ENCODE assay signal across 8 mouse cellular contexts in the genomic region with DNA sequence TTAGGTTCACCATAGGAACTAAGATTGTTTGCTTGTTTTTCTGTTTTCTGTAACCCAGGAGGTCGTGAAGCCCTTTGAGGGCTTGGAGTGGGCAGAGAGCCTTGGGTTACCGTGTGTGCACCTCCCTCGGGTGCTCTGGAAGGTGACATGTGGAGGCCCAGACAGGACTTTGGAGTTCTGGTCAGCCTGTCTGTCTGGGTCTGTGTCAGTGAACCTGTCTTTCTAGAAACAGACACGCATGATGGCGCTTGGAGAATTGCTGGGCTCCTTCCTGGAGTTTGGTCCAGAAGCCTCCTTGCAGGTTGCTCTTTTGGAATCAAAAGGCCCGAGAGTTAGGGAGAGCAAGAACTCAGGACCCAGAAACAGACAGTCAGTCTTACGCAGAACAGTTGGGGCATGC. TPM values are rescaled to one million over a fixed set of nuclear protein-coding genes. Genes with fewer than 3 reads are reported as not detected.
DNase-seq lines count a peak whose midpoint lies in the region; ATAC-seq and TF ChIP-seq lines count a peak whose summit lies in the region.

No protein-coding gene starts in this region.

- ATAC-seq in cerebellum, adult (ENCODE audit: insufficient number of reproducible peaks, low FRiP score, low TSS enrichment), result no peak
- no peak for ATAC-seq in limb, embryonic 14.5 days (ENCODE audit: low FRiP score, low read depth)
- no peak for ATAC-seq in stomach, postnatal 0 days (ENCODE audit: low FRiP score, low TSS enrichment)

- peak overlapping the region; percentile 43 for H3K9ac ChIP-seq in limb, embryonic 14.5 days (ENCODE audit: low read depth, low read length, severe bottlenecking)
- H3K9ac ChIP-seq in stomach, postnatal 0 days (ENCODE audit: low read length), result peak overlapping the region; percentile 58

- 77% methylated on average over 7 of the region's 7 CpGs for WGBS in hindbrain, embryonic 10.5 days
- WGBS in limb, embryonic 14.5 days, result 73% methylated on average over 7 of the region's 7 CpGs
- WGBS in stomach, postnatal 0 days, result 51% methylated on average over 7 of the region's 7 CpGs

- H3K9me3 ChIP-seq in hindbrain, embryonic 10.5 days, result no peaks in the 10 kb centered on the region
- H3K9me3 ChIP-seq in limb, embryonic 14.5 days (ENCODE audit: control insufficient read depth, low read length), result no peaks in the 10 kb centered on the region
- no peaks in the 10 kb centered on the region for H3K9me3 ChIP-seq in stomach, postnatal 0 days (ENCODE audit: control insufficient read depth, low read length)

- TF ChIP-seq CTCF in stomach, postnatal 0 days (IDR thresholded peaks at IDR 0.05; ENCODE audit: low read depth), result no peak

- peaks cover 50% of the 10 kb centered on the region for H3K4me1 ChIP-seq in hindbrain, embryonic 10.5 days (replicated peaks)
- peaks cover 32% of the 10 kb centered on the region for H3K4me1 ChIP-seq in limb, embryonic 14.5 days (ENCODE audit: control insufficient read depth, insufficient read depth, low read length)
- peaks cover 7% of the 10 kb centered on the region for H3K4me1 ChIP-seq in stomach, postnatal 0 days (replicated peaks; ENCODE audit: control insufficient read depth, insufficient read depth)

- H3K4me3 ChIP-seq in hindbrain, embryonic 10.5 days, result peak overlapping the region; percentile 91
- peak overlapping the region; percentile 73 for H3K4me3 ChIP-seq in limb, embryonic 14.5 days (replicated peaks; ENCODE audit: low read length)
- H3K4me3 ChIP-seq in stomach, postnatal 0 days (ENCODE audit: low read depth, low read length), result peak overlapping the region; percentile 33

- H3K4me2 ChIP-seq in limb, embryonic 14.5 days (replicated peaks; ENCODE audit: low read depth, low read length, severe bottlenecking), result peak overlapping the region; percentile 69
- H3K4me2 ChIP-seq in stomach, postnatal 0 days (replicated peaks; ENCODE audit: low read depth), result peak overlapping the region; percentile 67

- H3K27ac ChIP-seq in hindbrain, embryonic 10.5 days, result peak overlapping the region; percentile 96
- peak overlapping the region; percentile 88 for H3K27ac ChIP-seq in limb, embryonic 14.5 days (replicated peaks; ENCODE audit: low read depth, low read length)
- H3K27ac ChIP-seq in stomach, postnatal 0 days (replicated peaks), result peak overlapping the region; percentile 95

- H3K27me3 ChIP-seq in hindbrain, embryonic 10.5 days (ENCODE audit: insufficient read depth, poor library complexity, severe bottlenecking), result no peaks in the 10 kb centered on the region
- no peaks in the 10 kb centered on the region for H3K27me3 ChIP-seq in limb, embryonic 14.5 days (ENCODE audit: control insufficient read depth, insufficient read depth, low read length)
- H3K27me3 ChIP-seq in stomach, postnatal 0 days (ENCODE audit: control insufficient read depth, insufficient read depth, low read length), result no peaks in the 10 kb centered on the region

- peaks cover 78% of the 10 kb centered on the region for H3K36me3 ChIP-seq in hindbrain, embryonic 10.5 days
- H3K36me3 ChIP-seq in limb, embryonic 14.5 days (ENCODE audit: control insufficient read depth, insufficient read depth, low read length), result peaks cover 66% of the 10 kb centered on the region
- peaks cover 8% of the 10 kb centered on the region for H3K36me3 ChIP-seq in stomach, postnatal 0 days (ENCODE audit: control insufficient read depth, insufficient read depth, low read length)

- TF ChIP-seq POLR2A in limb, embryonic 14.5 days (IDR thresholded peaks at IDR 0.05; ENCODE audit: borderline replicate concordance, extremely low read depth, insufficient read depth, insufficient read length), result no peak

- peak; percentile 36 to 56 for DNase-seq in cerebellum, postnatal 10 days
- DNase-seq in ZHBTc4 (ENCODE audit: low read depth, low spot score), result peak; percentile 35
- DNase-seq in hindbrain, embryonic 10.5 days (ENCODE audit: low spot score), result peak; percentile 18
- DNase-seq in limb, embryonic 14.5 days (ENCODE audit: low spot score), result no peak
- peak; percentile 47 for DNase-seq in stomach, postnatal 0 days (ENCODE audit: low spot score)
- DNase-seq in retina, embryonic 14.5 days (ENCODE audit: low spot score), result no peak
- no peak for DNase-seq in layer of hippocampus, adult 9-11 months

- no peak for TF ChIP-seq EP300 in stomach, postnatal 0 days (optimal IDR thresholded peaks at IDR 0.05)

RNA-seq across cellular contexts. Expression of gene Ftl1, which starts 0.7 kb away (rescaled TPM):
- 5,819 and 7,209 TPM in 2 replicates for polyA plus RNA-seq in hindbrain, embryonic 10.5 days (2016; fragmentation: Nextera tagmentation; extraction: Ambion mirVana)
- 1,503 and 2,450 TPM in 2 replicates for polyA plus RNA-seq in limb, embryonic 14.5 days (2012; rRNA removed)
- polyA plus RNA-seq in limb, embryonic 14.5 days (2014; fragmentation: Nextera tagmentation; extraction: Ambion mirVana), result 4,726 and 4,986 TPM in 2 replicates
- 3,647 and 3,760 TPM in 2 replicates for polyA plus RNA-seq in stomach, postnatal 0 days (2015; fragmentation: Nextera tagmentation; extraction: Ambion mirVana)

RNA-seq across cellular contexts. Expression of gene Bax, which starts 6.3 kb away (rescaled TPM):
- 264 and 295 TPM in 2 replicates for polyA plus RNA-seq in hindbrain, embryonic 10.5 days (2016; fragmentation: Nextera tagmentation; extraction: Ambion mirVana)
- polyA plus RNA-seq in limb, embryonic 14.5 days (2012; rRNA removed), result 127 and 164 TPM in 2 replicates
- 133 and 140 TPM in 2 replicates for polyA plus RNA-seq in limb, embryonic 14.5 days (2014; fragmentation: Nextera tagmentation; extraction: Ambion mirVana)
- 119 and 120 TPM in 2 replicates for polyA plus RNA-seq in stomach, postnatal 0 days (2015; fragmentation: Nextera tagmentation; extraction: Ambion mirVana)

RNA-seq across cellular contexts. Expression of gene Tulp2, which starts 21.3 kb away (rescaled TPM):
- 0.47 and 1.2 TPM in 2 replicates for polyA plus RNA-seq in hindbrain, embryonic 10.5 days (2016; fragmentation: Nextera tagmentation; extraction: Ambion mirVana)
- 0.82 and 1.3 TPM in 2 replicates for polyA plus RNA-seq in limb, embryonic 14.5 days (2012; rRNA removed)
- polyA plus RNA-seq in limb, embryonic 14.5 days (2014; fragmentation: Nextera tagmentation; extraction: Ambion mirVana), result 1.2 and 2.0 TPM in 2 replicates
- polyA plus RNA-seq in stomach, postnatal 0 days (2015; fragmentation: Nextera tagmentation; extraction: Ambion mirVana), result 0.32 and 0.42 TPM in 2 replicates

RNA-seq across cellular contexts. Expression of gene Ruvbl2, which starts 22.5 kb away (rescaled TPM):
- polyA plus RNA-seq in hindbrain, embryonic 10.5 days (2016; fragmentation: Nextera tagmentation; extraction: Ambion mirVana), result 192 and 212 TPM in 2 replicates
- 120 TPM in 2 replicates for polyA plus RNA-seq in limb, embryonic 14.5 days (2012; rRNA removed)
- 119 and 126 TPM in 2 replicates for polyA plus RNA-seq in limb, embryonic 14.5 days (2014; fragmentation: Nextera tagmentation; extraction: Ambion mirVana)
- 46.2 and 46.7 TPM in 2 replicates for polyA plus RNA-seq in stomach, postnatal 0 days (2015; fragmentation: Nextera tagmentation; extraction: Ambion mirVana)

RNA-seq across cellular contexts. Expression of gene Gys1, which starts 25.7 kb away (rescaled TPM):
- polyA plus RNA-seq in hindbrain, embryonic 10.5 days (2016; fragmentation: Nextera tagmentation; extraction: Ambion mirVana), result 43.2 and 45.7 TPM in 2 replicates
- 44.1 and 59.1 TPM in 2 replicates for polyA plus RNA-seq in limb, embryonic 14.5 days (2012; rRNA removed)
- polyA plus RNA-seq in limb, embryonic 14.5 days (2014; fragmentation: Nextera tagmentation; extraction: Ambion mirVana), result 35.8 and 37.3 TPM in 2 replicates
- 10.1 and 10.6 TPM in 2 replicates for polyA plus RNA-seq in stomach, postnatal 0 days (2015; fragmentation: Nextera tagmentation; extraction: Ambion mirVana)

Comparison
In these comparisons a context has a peak if more than half of its experiments do, and no peak if none do; other contexts are left out.
1. DNase-seq: peak in cerebellum, postnatal 10 days (2 of 2), ZHBTc4 (single experiment), hindbrain, embryonic 10.5 days (single experiment) and stomach, postnatal 0 days (single experiment); none in limb, embryonic 14.5 days (single experiment), retina, embryonic 14.5 days (single experiment) and layer of hippocampus, adult 9-11 months (single experiment).
2. H3K4me3 ChIP-seq: peak in every context shown above with its lines; median percentile 91 in hindbrain, embryonic 10.5 days; 73 in limb, embryonic 14.5 days; 33 in stomach, postnatal 0 days.
3. Peak in every context shown above with its lines, with median percentiles within 50 percentile points of each other: H3K27ac ChIP-seq.